Mouse (Mus musculus): Measurements from ENCODE around the gene Abcb1b. TPM values are rescaled to one million over a fixed set of nuclear protein-coding genes. Genes with fewer than 3 reads are reported as not detected.
"Not testable (repeated sequence)": the region's sequence is repeated elsewhere in the genome, so short reads cannot be mapped to it uniquely, and the experiment has no call there.

Gene Abcb1b
- 1 to 10 TPM; 2.9 TPM for total RNA-seq (2021)

- DNase-seq (ENCODE audit: low spot score) = peak; percentile 62
- intact Hi-C loops (cut with DNase I) = no loop called here
These were observed at the start of gene Abcb1b for GRCm38 (mm10) chr5:8797987-8798751. TSS of gene Abcb1b (plus strand) at chr5:8798147.

DNA sequence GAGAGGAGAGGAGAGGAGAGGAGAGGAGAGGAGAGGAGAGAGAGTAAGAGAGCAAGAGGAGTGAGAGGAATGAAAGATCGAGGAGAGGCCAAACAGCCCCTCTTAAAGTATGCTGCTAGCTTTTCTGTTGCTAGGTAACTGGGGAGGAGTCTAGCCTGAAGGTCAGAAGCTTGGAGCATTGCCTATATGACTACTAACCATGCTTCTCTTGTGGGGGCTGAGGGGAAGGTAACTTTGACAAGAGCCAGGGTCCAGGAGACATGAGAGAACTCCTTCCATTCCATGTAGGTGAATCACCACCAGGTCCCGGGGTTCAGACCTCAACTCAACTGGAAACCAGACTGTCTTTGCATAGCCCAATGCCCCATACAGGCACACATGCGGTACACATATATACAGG is 25.1 kb upstream of the Abcb1b start:
- intact Hi-C loops (cut with DNase I) = no loop called here
- no peak for DNase-seq (ENCODE audit: low spot score)

GRCm38 (mm10) chr5:8778311-8778710 is 19.6 kb upstream of the Abcb1b start:
- intact Hi-C loops (cut with DNase I) = no loop called here
- DNase-seq (ENCODE audit: low spot score) = no peak

DNA sequence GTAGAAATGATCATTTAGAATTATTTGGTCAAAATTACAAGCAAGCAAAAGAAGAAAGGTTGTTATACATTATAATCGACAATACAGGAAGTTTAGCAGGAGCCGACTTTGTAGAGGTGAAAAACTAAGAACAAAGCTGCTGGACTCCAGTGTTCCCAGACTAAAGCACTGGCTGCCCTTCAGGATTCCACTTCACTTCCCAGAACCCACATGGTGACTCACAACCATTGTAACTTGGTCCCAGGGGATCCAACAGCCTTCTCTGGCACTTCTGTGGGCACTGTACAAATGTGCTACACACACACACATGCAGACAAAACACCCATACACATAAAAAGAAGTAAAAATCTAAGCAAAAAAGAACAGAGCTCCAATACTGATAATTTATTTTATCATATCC is 19.2 kb upstream of the Abcb1b start:
- DNase-seq (ENCODE audit: low spot score) = no peak
- intact Hi-C loops (cut with DNase I) = no loop called here

GRCm38 (mm10) chr5:8792281-8792680 is 5.7 kb upstream of the Abcb1b start:
- intact Hi-C loops (cut with DNase I) = no loop called here

GRCm38 (mm10) chr5:8798752-8799115 is 787 bp downstream of the Abcb1b start:
- DNase-seq (ENCODE audit: low spot score) = no peak
- intact Hi-C loops (cut with DNase I) = no loop called here

More at GRCm38 (mm10) chr5:8792281-8792680, 5.7 kb upstream of the Abcb1b start:
- no peak for DNase-seq (ENCODE audit: low spot score)

- intact Hi-C loops (cut with DNase I) = no loop called here
- no peak for DNase-seq (ENCODE audit: low spot score)
These were observed 7.8 kb downstream of the Abcb1b start for GRCm38 (mm10) chr5:8805742-8806141.

GRCm38 (mm10) chr5:8807137-8808004 is 9.4 kb downstream of the Abcb1b start:
- no peak for DNase-seq (ENCODE audit: low spot score)
- intact Hi-C loops (cut with DNase I) = no loop called here

DNA sequence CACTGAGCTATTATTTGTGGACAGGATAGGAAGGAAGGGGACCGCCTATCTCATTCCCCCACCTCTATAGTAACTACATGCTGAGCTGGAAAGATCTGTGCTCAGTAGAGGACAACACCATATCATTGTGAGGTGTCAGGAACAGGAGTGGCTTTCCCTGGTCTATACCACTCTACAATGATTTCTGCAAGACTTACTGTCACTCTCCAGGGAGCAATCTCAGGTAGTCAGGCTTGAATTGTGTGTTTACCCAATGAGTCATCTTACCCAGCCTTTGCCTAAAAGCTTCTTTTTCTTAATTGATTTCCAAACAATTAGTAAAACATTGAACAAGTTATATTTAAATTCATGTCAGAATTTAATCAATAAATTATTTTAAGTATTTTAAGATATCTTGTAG is 15.9 kb downstream of the Abcb1b start:
- DNase-seq (ENCODE audit: low spot score) = no peak
- intact Hi-C loops (cut with DNase I) = no loop called here

GRCm38 (mm10) chr5:8819635-8820591 is 22.0 kb downstream of the Abcb1b start:
- intact Hi-C loops (cut with DNase I) = no loop called here

GRCm38 (mm10) chr5:8820592-8821104 is 22.7 kb downstream of the Abcb1b start:
- intact Hi-C loops (cut with DNase I); DNase-seq (ENCODE audit: low spot score): not testable (repeated sequence)

More at GRCm38 (mm10) chr5:8819635-8820591, 22.0 kb downstream of the Abcb1b start:
- no peak for DNase-seq (ENCODE audit: low spot score)

DNA sequence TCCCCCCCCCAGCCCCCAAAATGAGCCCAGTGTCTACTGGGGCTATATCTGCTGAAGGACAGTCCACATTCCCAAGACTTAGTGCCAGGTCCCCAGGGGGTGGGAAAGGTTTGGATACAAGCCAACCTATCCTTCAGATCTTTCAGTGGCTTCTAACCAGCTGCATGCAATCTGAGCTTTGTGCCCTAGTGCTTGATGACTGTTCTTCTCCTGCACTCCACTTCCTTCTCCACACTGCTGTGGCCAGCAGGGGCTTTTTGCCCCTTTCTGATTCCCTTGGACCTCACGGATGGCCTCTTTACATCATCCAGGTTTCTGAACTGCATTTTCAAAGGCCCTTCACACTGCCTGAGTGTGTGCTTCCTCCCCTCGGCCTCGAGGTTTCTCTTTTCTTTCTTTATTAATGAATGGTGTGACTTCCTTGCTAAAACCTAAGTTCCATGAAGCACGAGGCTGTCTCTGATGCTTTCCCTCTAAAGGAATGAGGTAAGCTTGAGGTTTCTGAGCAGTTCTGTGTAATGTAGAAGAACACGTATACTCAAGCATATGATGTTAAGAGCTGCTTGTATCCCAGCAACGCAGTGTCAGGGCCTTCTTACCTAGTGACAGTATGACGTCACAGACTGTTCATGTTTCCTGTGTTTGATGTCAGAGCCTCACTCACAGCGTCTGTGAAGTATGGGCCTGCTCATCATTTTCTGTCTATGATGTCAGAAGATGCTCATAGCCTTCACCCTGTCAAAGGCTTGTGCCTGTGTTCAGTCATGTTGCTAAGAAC is 40.9 kb downstream of the Abcb1b start:
- DNase-seq (ENCODE audit: low spot score) = no peak
- intact Hi-C loops (cut with DNase I) = no loop called here

DNA sequence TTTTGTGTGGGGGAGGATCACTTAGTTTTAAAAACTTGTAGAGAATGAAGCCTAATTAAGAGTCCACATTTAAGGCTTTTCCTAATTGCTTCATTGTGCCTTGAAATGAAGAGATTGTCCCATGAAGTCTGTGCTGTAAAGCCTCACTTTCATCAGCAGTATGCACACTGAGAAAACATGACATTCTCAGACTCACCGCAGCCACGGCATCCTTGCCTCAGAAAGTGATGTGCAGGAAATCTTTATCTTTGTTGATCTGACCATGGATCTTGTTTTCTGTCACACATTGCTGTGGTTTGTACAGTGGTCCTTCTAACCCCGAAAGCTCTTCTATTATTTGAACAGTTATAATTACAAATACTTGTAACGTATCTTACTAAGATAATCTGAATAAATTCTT is 41.7 kb downstream of the Abcb1b start:
- no peak for DNase-seq (ENCODE audit: low spot score)
- intact Hi-C loops (cut with DNase I) = loop anchor here (5.0 kb wide), 1 partner anchor 347 kb away; no protein-coding TSS in a partner anchor

DNA sequence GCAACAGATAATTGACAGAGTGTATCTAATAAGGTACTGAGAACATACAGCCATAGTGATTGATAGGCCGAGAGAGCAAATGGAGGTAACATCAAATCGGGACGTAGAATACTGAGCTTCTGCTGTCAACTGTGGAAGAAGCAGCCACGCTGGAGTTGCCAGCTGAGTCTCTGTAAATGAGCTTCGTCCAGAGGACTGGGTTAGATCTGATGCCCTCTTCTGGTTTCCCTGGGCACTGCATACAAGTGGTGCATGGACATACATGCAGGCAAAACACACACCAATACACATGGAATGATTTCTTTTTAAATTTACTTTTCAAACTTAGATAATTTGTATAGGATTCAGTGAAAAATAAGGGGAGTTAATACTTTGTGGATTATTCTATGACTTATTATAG is 42.9 kb downstream of the Abcb1b start:
- no peak for DNase-seq (ENCODE audit: low spot score)
- intact Hi-C loops (cut with DNase I) = loop anchor here (5.0 kb wide), 1 partner anchor 349 kb away; no protein-coding TSS in a partner anchor

DNA sequence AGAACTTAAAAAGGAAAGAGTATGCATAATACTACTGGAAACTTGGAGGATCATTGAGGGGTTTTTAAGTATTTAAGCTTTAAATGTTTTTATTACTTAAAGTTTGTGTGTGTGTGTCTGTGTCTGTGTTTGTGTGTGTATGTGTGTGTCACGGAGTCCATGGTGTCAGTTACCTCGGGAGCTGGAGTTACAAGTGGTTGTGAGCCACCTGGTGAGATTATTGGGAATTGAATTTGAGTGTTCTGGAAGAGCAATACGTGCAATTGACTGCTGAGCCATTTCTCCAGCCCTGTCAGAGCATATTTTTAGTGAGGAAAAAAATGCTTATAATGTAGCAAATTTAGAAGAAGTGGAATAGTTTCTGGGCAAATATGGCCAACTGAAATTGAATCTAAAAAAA is 44.9 kb downstream of the Abcb1b start:
- intact Hi-C loops (cut with DNase I) = loop anchor here (5.0 kb wide), 1 partner anchor 351 kb away; no protein-coding TSS in a partner anchor
- no peak for DNase-seq (ENCODE audit: low spot score)

- DNase-seq (ENCODE audit: low spot score); intact Hi-C loops (cut with DNase I): not testable (repeated sequence)
These were observed 50.9 kb downstream of the Abcb1b start for GRCm38 (mm10) chr5:8848607-8849575.

GRCm38 (mm10) chr5:8850851-8851250 is 52.9 kb downstream of the Abcb1b start:
- no peak for DNase-seq (ENCODE audit: low spot score)
- intact Hi-C loops (cut with DNase I) = no loop called here

GRCm38 (mm10) chr5:8857201-8857600 is 59.3 kb downstream of the Abcb1b start:
- intact Hi-C loops (cut with DNase I) = no loop called here
- DNase-seq (ENCODE audit: low spot score) = no peak

All from heart, postnatal 25 days (tissue).